Mouse (Mus musculus) lung, embryonic 16.5 days (tissue): ENCODE data around the gene Ap2s1. TPM values are rescaled to one million over a fixed set of nuclear protein-coding genes. Genes with fewer than 3 reads are reported as not detected.
"Not testable (repeated sequence)": the region's sequence is repeated elsewhere in the genome, so short reads cannot be mapped to it uniquely, and the experiment has no call there.

ENCODE experiments used
- ATAC-seq: fragments of 200-750 bp; cut with Nextera tagmentation; 2 replicates; pipeline ENCODE4 v1.8.0; 2017; ENCODE audit warnings: low read depth, mild to moderate bottlenecking, moderate library complexity
- H3K27ac ChIP-seq: fragments of 300-500 bp; sonication (generic); 2 replicates; pipeline ENCODE4 v1.5.1; 2014; ENCODE audit warnings: mild to moderate bottlenecking, control low read depth, low read length
- H3K27me3 ChIP-seq: fragments of 300-500 bp; sonication (generic); 2 replicates; pipeline ENCODE4 v1.6.1; 2014; ENCODE audit warnings: low read depth, low read length, mixed read lengths; ENCODE audit not compliant: control insufficient read depth, insufficient read depth
- H3K36me3 ChIP-seq: fragments of 300-500 bp; sonication (generic); 2 replicates; pipeline ENCODE4 v1.6.1; 2014; ENCODE audit warnings: low read length; ENCODE audit not compliant: control insufficient read depth, insufficient read depth
- H3K4me1 ChIP-seq: fragments of 300-500 bp; sonication (generic); replicated peaks from 2 replicates; pipeline ENCODE4 v1.6.1; 2014; ENCODE audit warnings: low read length, mixed read lengths; ENCODE audit not compliant: control insufficient read depth, insufficient read depth
- H3K4me2 ChIP-seq: fragments of 300-500 bp; sonication (generic); 2 replicates; pipeline ENCODE4 v1.6.1; 2014; ENCODE audit warnings: low read depth, low read length, control low read depth
- H3K4me3 ChIP-seq: fragments of 300-500 bp; sonication (generic); 2 replicates; pipeline ENCODE4 v1.5.1; 2014; ENCODE audit warnings: mild to moderate bottlenecking, low read length, control low read depth
- H3K9ac ChIP-seq: fragments of 300-500 bp; sonication (generic); 2 replicates; pipeline ENCODE4 v1.6.1; 2014; ENCODE audit warnings: low read length, control low read depth
- H3K9me3 ChIP-seq: fragments of 300-500 bp; sonication (generic); 2 replicates; pipeline ENCODE4 v1.6.1; 2016; ENCODE audit warnings: low read length; ENCODE audit not compliant: control insufficient read depth
- WGBS: fragments of 180-500 bp; shearing (Covaris S2); extraction: QIAGEN DNeasy Blood & Tissue Kit; methylation state at CpG from one replicate; pipeline ENCODE4 v1.1.7; 2014; 5-methylcytosine and 5-hydroxymethylcytosine counted together
- polyA plus RNA-seq: library from polyadenylated mRNA; unstranded; fragments of >200 nt; fragmentation: Nextera tagmentation; extraction: Ambion mirVana; gene quantifications from 2 replicates; pipeline ENCODE4 v1.2.1, GENCODE M21; 2015

The Ap2s1 gene
- polyA plus RNA-seq, 1 experiment from 2014 or later: 275 TPM

GRCm38 (mm10) chr7:16716456-16717152 lies 21.6 kb upstream of the Ap2s1 start:
- H3K4me3 ChIP-seq, H3K4me2 ChIP-seq, H3K9me3 ChIP-seq, H3K36me3 ChIP-seq, H3K9ac ChIP-seq, H3K27ac ChIP-seq, H3K27me3 ChIP-seq, H3K4me1 ChIP-seq: not testable (repeated sequence)
- ATAC-seq: peak; percentile 47; the same call in 1 of the 2 replicates
- 31% methylated on average over 8 of the region's 8 CpGs for WGBS

- H3K4me2 ChIP-seq: no peak within 1 kb of the TSS
- no peaks in the 10 kb centered on the region for H3K36me3 ChIP-seq
- no peak within 1 kb of the TSS for H3K27ac ChIP-seq
- no peaks in the 10 kb centered on the region for H3K27me3 ChIP-seq
- H3K4me3 ChIP-seq: no peak within 1 kb of the TSS
- H3K9ac ChIP-seq: no peak within 1 kb of the TSS
- no peaks in the 10 kb centered on the region for H3K4me1 ChIP-seq
- ATAC-seq: no peak
- H3K9me3 ChIP-seq: no peaks in the 10 kb centered on the region
- WGBS: 79% methylated on average over 2 of the region's 2 CpGs
These were observed 16.6 kb upstream of the Ap2s1 start, which contains the start of gene Ceacam9 for GRCm38 (mm10) chr7:16721629-16722028. Gene Ceacam9 (plus strand): TSS chr7:16721929.

GRCm38 (mm10) chr7:16722490-16722889 lies 15.7 kb upstream of the Ap2s1 start:
- H3K27me3 ChIP-seq: not testable (repeated sequence)

GRCm38 (mm10) chr7:16728596-16729348 lies 9.4 kb upstream of the Ap2s1 start:
- H3K9me3 ChIP-seq: no peaks in the 10 kb centered on the region
- H3K36me3 ChIP-seq: no peaks in the 10 kb centered on the region
- 16% methylated on average over 14 of the region's 14 CpGs for WGBS
- H3K4me3 ChIP-seq: no peak overlapping the region
- peak; percentile 62 for ATAC-seq
- H3K4me1 ChIP-seq: peaks cover 11% of the 10 kb centered on the region; the same call in 1 of the 2 replicates
- no peak overlapping the region for H3K27ac ChIP-seq
- H3K27me3 ChIP-seq: no peaks in the 10 kb centered on the region
- H3K9ac ChIP-seq: peak overlapping the region; percentile 43; the same call in 1 of the 2 replicates
- H3K4me2 ChIP-seq: peak overlapping the region; percentile 20

More at GRCm38 (mm10) chr7:16722490-16722889, 15.7 kb upstream of the Ap2s1 start:
- WGBS: 47% methylated on average over 3 of the region's 3 CpGs
- not testable (repeated sequence) for H3K36me3 ChIP-seq, H3K4me3 ChIP-seq, H3K4me1 ChIP-seq, H3K4me2 ChIP-seq, H3K9ac ChIP-seq, H3K9me3 ChIP-seq, ATAC-seq, H3K27ac ChIP-seq

- H3K4me3 ChIP-seq, H3K9ac ChIP-seq, H3K27me3 ChIP-seq, H3K27ac ChIP-seq, H3K36me3 ChIP-seq, H3K9me3 ChIP-seq: not testable (repeated sequence)
- Histone ChIP-seq H3K4me1 (peaks cover 11% of the 10 kb centered on the region; the same call in 1 of the 2 replicates), H3K4me2 (peak overlapping the region; percentile 35)
- WGBS: 3% methylated on average over 7 of the region's 7 CpGs
- peak; percentile 44; the same call in 1 of the 2 replicates for ATAC-seq
These were observed 8.6 kb upstream of the Ap2s1 start for GRCm38 (mm10) chr7:16729563-16729962.

GRCm38 (mm10) chr7:16730791-16731190 lies 7.4 kb upstream of the Ap2s1 start:
- Histone ChIP-seq H3K27me3 (no peaks in the 10 kb centered on the region), H3K9ac (no peak overlapping the region), H3K36me3 (no peaks in the 10 kb centered on the region), H3K27ac (no peak overlapping the region), H3K4me2 (no peak overlapping the region), H3K9me3 (no peaks in the 10 kb centered on the region), H3K4me1 (peaks cover 11% of the 10 kb centered on the region; the same call in 1 of the 2 replicates), H3K4me3 (no peak overlapping the region)
- ATAC-seq: no peak
- WGBS: 93% methylated on average over 5 of the region's 6 CpGs

GRCm38 (mm10) chr7:16731893-16732422 lies 6.3 kb upstream of the Ap2s1 start:
- Histone ChIP-seq H3K4me2 (no peak overlapping the region), H3K4me1 (peaks cover 11% of the 10 kb centered on the region; the same call in 1 of the 2 replicates), H3K9ac (no peak overlapping the region), H3K27ac (no peak overlapping the region), H3K4me3 (no peak overlapping the region), H3K36me3 (no peaks in the 10 kb centered on the region), H3K27me3 (no peaks in the 10 kb centered on the region), H3K9me3 (no peaks in the 10 kb centered on the region)
- WGBS: 46% methylated on average over 7 of the region's 7 CpGs
- no peak for ATAC-seq

GRCm38 (mm10) chr7:16737606-16738072 lies 571 bp upstream of the Ap2s1 start:
- Histone ChIP-seq H3K4me2 (peak overlapping the region; percentile 83), H3K27me3 (no peaks in the 10 kb centered on the region), H3K4me1 (peaks cover 14% of the 10 kb centered on the region), H3K9ac (peak overlapping the region; percentile 61), H3K27ac (no peak overlapping the region), H3K4me3 (peak overlapping the region; percentile 94), H3K36me3 (no peaks in the 10 kb centered on the region), H3K9me3 (no peaks in the 10 kb centered on the region)
- peak; percentile 8; the same call in 1 of the 2 replicates for ATAC-seq
- 33% methylated on average over 10 of the region's 10 CpGs for WGBS

GRCm38 (mm10) chr7:16739056-16739604 lies 920 bp downstream of the Ap2s1 start:
- peaks cover 14% of the 10 kb centered on the region for H3K4me1 ChIP-seq
- no peak for ATAC-seq
- peaks cover 7% of the 10 kb centered on the region; the same call in 1 of the 2 replicates for H3K36me3 ChIP-seq
- whole genome bisulfite sequencing: 51% methylated on average over 10 of the region's 10 CpGs
- no peaks in the 10 kb centered on the region for H3K27me3 ChIP-seq
- peak overlapping the region; percentile 94 for H3K4me3 ChIP-seq
- no peaks in the 10 kb centered on the region for H3K9me3 ChIP-seq
- peak overlapping the region; percentile 95 for H3K9ac ChIP-seq
- peak overlapping the region; percentile 50; the same call in 1 of the 2 replicates for H3K27ac ChIP-seq
- peak overlapping the region; percentile 83 for H3K4me2 ChIP-seq
